ENCODE assay signal across 10 mouse cellular contexts in genomic region chr2:92528119-92528830, GRCm38 (mm10).
A peak's percentile ranks its signal among the peaks of the same experiment; 100 is the strongest.
DNase-seq lines count a peak whose midpoint lies in the region; ATAC-seq and TF ChIP-seq lines count a peak whose summit lies in the region.
"Had no signal": no experiment of that assay in that cellular context is flagged by ENCODE, and none has a peak within 500 bp of the region (broad histone marks: within the 10 kb centered on the region; RNA-seq: fewer than 3 reads in every experiment).

No protein-coding gene starts in this region.

- WGBS in forebrain, embryonic 10.5 days: 85% methylated on average over 6 of the region's 6 CpGs
- 88% methylated on average over 6 of the region's 6 CpGs for WGBS in forebrain, postnatal 0 days
- 79% methylated on average over 6 of the region's 6 CpGs for WGBS in stomach, embryonic 14.5 days
- 72% methylated on average over 6 of the region's 6 CpGs for WGBS in stomach, postnatal 0 days
- WGBS in limb, embryonic 10.5 days: 86% methylated on average over 6 of the region's 6 CpGs

- H3K4me2 ChIP-seq in forebrain, postnatal 0 days (ENCODE audit: low read depth): no peak overlapping the region
- H3K4me2 ChIP-seq in stomach, embryonic 14.5 days (replicated peaks; ENCODE audit: low read depth, low read length): peak overlapping the region; percentile 58; the same call in 1 of the 2 replicates
- H3K4me2 ChIP-seq in stomach, postnatal 0 days (replicated peaks; ENCODE audit: low read depth): no peak overlapping the region

- H3K27me3 ChIP-seq in forebrain, embryonic 10.5 days (ENCODE audit: poor library complexity, severe bottlenecking): 0 out of 2 replicates have a peak, but pooled peaks cover 6% of the 10 kb centered on the region
- H3K27me3 ChIP-seq in forebrain, postnatal 0 days (ENCODE audit: insufficient read depth, low read length): no peaks in the 10 kb centered on the region
- H3K27me3 ChIP-seq in stomach, embryonic 14.5 days (ENCODE audit: control insufficient read depth, insufficient read depth, low read length): no peaks in the 10 kb centered on the region
- H3K27me3 ChIP-seq in stomach, postnatal 0 days (ENCODE audit: control insufficient read depth, insufficient read depth, low read length): no peaks in the 10 kb centered on the region
- H3K27me3 ChIP-seq in limb, embryonic 10.5 days (ENCODE audit: low read depth, poor library complexity, severe bottlenecking): peaks cover 4% of the 10 kb centered on the region; the same call in 1 of the 2 replicates

- ATAC-seq in forebrain, postnatal 0 days: no peak
- no peak for ATAC-seq in stomach, embryonic 14.5 days (ENCODE audit: insufficient number of reproducible peaks, insufficient read depth, low FRiP score, low read depth)
- ATAC-seq in stomach, postnatal 0 days (ENCODE audit: low FRiP score, low TSS enrichment): no peak

- no peaks in the 10 kb centered on the region for H3K36me3 ChIP-seq in forebrain, embryonic 10.5 days (replicated peaks)
- H3K36me3 ChIP-seq in forebrain, postnatal 0 days (ENCODE audit: insufficient read depth): no peaks in the 10 kb centered on the region
- no peaks in the 10 kb centered on the region for H3K36me3 ChIP-seq in stomach, embryonic 14.5 days (ENCODE audit: control insufficient read depth, insufficient read depth, low read length)
- no peaks in the 10 kb centered on the region for H3K36me3 ChIP-seq in stomach, postnatal 0 days (ENCODE audit: control insufficient read depth, insufficient read depth, low read length)
- H3K36me3 ChIP-seq in limb, embryonic 10.5 days: no peaks in the 10 kb centered on the region

- no peak overlapping the region for H3K9ac ChIP-seq in forebrain, postnatal 0 days
- no peak overlapping the region for H3K9ac ChIP-seq in stomach, embryonic 14.5 days (replicated peaks; ENCODE audit: low read depth, low read length)
- no peak overlapping the region for H3K9ac ChIP-seq in stomach, postnatal 0 days (ENCODE audit: low read length)

- TF ChIP-seq EP300 in stomach, postnatal 0 days (optimal IDR thresholded peaks at IDR 0.05): no peak

- H3K4me3 ChIP-seq in forebrain, embryonic 10.5 days: peak overlapping the region; percentile 59; the same call in 1 of the 2 replicates
- H3K4me3 ChIP-seq in forebrain, postnatal 0 days (ENCODE audit: low read depth, low read length): no peak overlapping the region
- peak overlapping the region; percentile 34; the same call in 1 of the 2 replicates for H3K4me3 ChIP-seq in stomach, embryonic 14.5 days (ENCODE audit: low read depth, low read length)
- H3K4me3 ChIP-seq in stomach, postnatal 0 days (ENCODE audit: low read depth, low read length): no peak overlapping the region
- H3K4me3 ChIP-seq in limb, embryonic 10.5 days: peak overlapping the region; percentile 60; the same call in 1 of the 2 replicates

- no peaks in the 10 kb centered on the region for H3K9me3 ChIP-seq in forebrain, embryonic 10.5 days
- H3K9me3 ChIP-seq in forebrain, postnatal 0 days (ENCODE audit: low read length): no peaks in the 10 kb centered on the region
- H3K9me3 ChIP-seq in stomach, embryonic 14.5 days (ENCODE audit: control insufficient read depth, low read depth, low read length): no peaks in the 10 kb centered on the region
- no peaks in the 10 kb centered on the region for H3K9me3 ChIP-seq in stomach, postnatal 0 days (ENCODE audit: control insufficient read depth, low read length)
- no peaks in the 10 kb centered on the region for H3K9me3 ChIP-seq in limb, embryonic 10.5 days (replicated peaks)

- DNase-seq in forebrain, embryonic 10.5 days (ENCODE audit: extremely low spot score, low spot score): no peak
- no peak for DNase-seq in forebrain, postnatal 0 days
- no peak for DNase-seq in stomach, postnatal 0 days (ENCODE audit: low spot score)
- DNase-seq in limb, embryonic 10.5 days (ENCODE audit: low spot score): peak; percentile 26
- peak; percentile 49 for DNase-seq in yolk sac, embryonic 10.5 days (ENCODE audit: low spot score)
- no peak for DNase-seq in frontal cortex, adult 2 months (ENCODE audit: extremely low spot score in 1 of 2, low spot score in 1 of 2)
- DNase-seq in spleen, adult 12 weeks (ENCODE audit: low spot score): no peak
- DNase-seq: B cell, adult 2 months; gastrocnemius, postnatal 10 days had no signal

- no peak overlapping the region for H3K27ac ChIP-seq in forebrain, embryonic 10.5 days
- H3K27ac ChIP-seq in forebrain, postnatal 0 days (ENCODE audit: low read depth, low read length): no peak overlapping the region
- H3K27ac ChIP-seq in stomach, embryonic 14.5 days (ENCODE audit: low read length): no peak overlapping the region
- no peak overlapping the region for H3K27ac ChIP-seq in stomach, postnatal 0 days (replicated peaks)
- peak overlapping the region; percentile 84; the same call in 1 of the 2 replicates for H3K27ac ChIP-seq in limb, embryonic 10.5 days

- TF ChIP-seq CTCF in forebrain, postnatal 0 days (IDR thresholded peaks at IDR 0.05; ENCODE audit: low read depth): no peak
- TF ChIP-seq CTCF in stomach, postnatal 0 days (IDR thresholded peaks at IDR 0.05; ENCODE audit: low read depth): no peak

- peaks cover 50% of the 10 kb centered on the region for H3K4me1 ChIP-seq in forebrain, embryonic 10.5 days
- 0 out of 2 replicates have a peak, but pooled peaks cover 3% of the 10 kb centered on the region for H3K4me1 ChIP-seq in forebrain, postnatal 0 days (ENCODE audit: insufficient read depth)
- no peaks in the 10 kb centered on the region for H3K4me1 ChIP-seq in stomach, embryonic 14.5 days (ENCODE audit: control insufficient read depth, insufficient read depth, low read length)
- 0 out of 2 replicates have a peak, but pooled peaks cover 4% of the 10 kb centered on the region for H3K4me1 ChIP-seq in stomach, postnatal 0 days (replicated peaks; ENCODE audit: control insufficient read depth, insufficient read depth)
- H3K4me1 ChIP-seq in limb, embryonic 10.5 days: peaks cover 21% of the 10 kb centered on the region

Comparison
In these comparisons a context has a peak if more than half of its experiments do, and no peak if none do; other contexts are left out.
1. H3K4me3 ChIP-seq: peak in forebrain, embryonic 10.5 days (single experiment), stomach, embryonic 14.5 days (single experiment) and limb, embryonic 10.5 days (single experiment); none in forebrain, postnatal 0 days (single experiment) and stomach, postnatal 0 days (single experiment).
2. DNase-seq: peak in limb, embryonic 10.5 days (single experiment) and yolk sac, embryonic 10.5 days (single experiment); none in forebrain, embryonic 10.5 days (single experiment), forebrain, postnatal 0 days (single experiment), stomach, postnatal 0 days (single experiment), frontal cortex, adult 2 months (0 of 2) and spleen, adult 12 weeks (single experiment).